Mouse (Mus musculus) frontal cortex, adult 2 months (tissue): ENCODE measurements around the gene Gcgr. TPM values are rescaled to one million over a fixed set of nuclear protein-coding genes. Genes with fewer than 3 reads are reported as not detected.
"Not testable (repeated sequence)": the region's sequence is repeated elsewhere in the genome, so short reads cannot be mapped to it uniquely, and the experiment has no call there.

Experiments used
- DNase-seq, 2 experiments: peaks; one replicate each; pipeline ENCODE4 v3.0.0; 2022; ENCODE audit warnings: low spot score in 1 of 2; ENCODE audit errors: extremely low spot score in 1 of 2
- polyA plus RNA-seq: library from polyadenylated mRNA; depleted of rRNA; stranded (reverse); fragments of >200 nt; gene quantifications from 2 replicates; pipeline ENCODE4 v1.2.3, GENCODE M21; 2012

Gene Gcgr
- polyA plus RNA-seq, 1 experiment = 0.54 TPM

DNA sequence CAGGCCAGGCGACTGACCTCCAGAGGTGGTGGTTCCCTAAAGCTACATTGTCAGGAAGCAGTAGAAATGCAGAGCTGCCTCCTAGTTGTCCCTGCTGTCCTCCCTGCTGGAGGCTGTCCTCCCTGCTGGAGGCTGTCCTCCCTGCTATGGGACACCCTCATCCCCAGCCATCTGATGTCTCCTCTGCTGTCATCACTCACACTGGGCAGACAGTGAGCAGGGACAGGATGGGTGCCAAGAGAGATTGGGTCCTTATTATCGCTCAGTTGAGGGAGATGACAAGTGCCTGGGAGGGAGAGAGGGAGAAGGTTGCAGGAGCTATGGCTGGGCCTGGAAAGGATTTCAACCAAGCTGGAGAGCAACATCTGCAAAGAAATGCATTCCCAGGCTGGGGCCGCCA lies 4.6 kb downstream of the Gcgr start:
- DNase-seq = no peak

DNA sequence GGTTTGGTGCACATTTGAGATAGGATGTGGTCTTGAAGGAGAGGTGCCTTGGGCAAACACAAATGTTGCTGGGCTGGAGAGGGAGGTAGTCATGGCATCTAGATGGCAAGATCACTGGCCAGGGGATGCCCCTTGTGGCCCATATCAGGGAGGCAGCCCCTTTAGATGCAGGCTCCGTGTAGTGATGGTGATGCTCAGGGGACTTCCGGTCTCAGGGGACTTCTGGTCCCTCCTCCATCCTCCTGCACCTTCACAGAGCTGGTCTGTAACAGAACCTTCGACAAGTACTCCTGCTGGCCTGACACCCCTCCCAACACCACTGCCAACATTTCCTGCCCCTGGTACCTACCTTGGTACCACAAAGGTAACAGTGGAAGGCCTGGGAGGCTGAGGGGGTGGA lies 5.3 kb downstream of the Gcgr start:
- DNase-seq = no peak

DNA sequence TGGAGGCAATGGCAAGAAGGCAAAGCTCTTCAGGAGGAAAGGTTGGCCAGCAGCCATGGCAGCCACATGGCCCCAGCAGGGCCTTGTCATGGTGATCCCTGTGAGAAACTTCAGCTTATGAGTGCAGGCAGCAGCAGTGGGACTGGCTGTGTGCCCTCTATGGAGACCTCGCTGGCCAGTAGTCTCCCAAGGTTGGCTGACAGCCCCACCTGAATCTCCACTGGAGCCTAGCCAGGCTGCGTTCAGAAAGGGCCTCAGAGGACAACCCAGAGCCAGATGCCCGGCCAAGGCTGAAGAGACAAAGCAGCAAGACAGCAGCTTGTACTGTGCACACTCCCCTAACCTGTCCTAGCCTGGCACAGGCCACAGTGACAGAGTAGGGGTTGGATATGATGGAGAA lies 8.0 kb downstream of the Gcgr start:
- DNase-seq = no peak

DNA sequence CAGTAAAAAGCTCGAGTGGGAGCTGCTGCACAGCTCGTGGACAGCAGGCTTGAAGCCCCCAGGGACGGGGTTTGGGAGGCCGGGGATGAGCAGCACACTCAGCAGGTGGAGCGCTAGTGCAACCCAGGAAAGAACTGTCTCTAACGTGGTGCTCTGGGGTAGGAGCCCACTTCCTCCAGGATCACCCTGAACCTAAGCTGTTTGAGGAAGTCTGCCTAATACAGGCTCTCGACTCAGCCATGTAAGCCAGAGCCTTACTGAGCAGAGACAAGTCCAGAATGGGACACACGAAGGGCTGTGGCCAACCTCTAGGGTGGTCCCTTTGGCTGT lies 8.4 kb downstream of the Gcgr start:
- DNase-seq = no peak

DNA sequence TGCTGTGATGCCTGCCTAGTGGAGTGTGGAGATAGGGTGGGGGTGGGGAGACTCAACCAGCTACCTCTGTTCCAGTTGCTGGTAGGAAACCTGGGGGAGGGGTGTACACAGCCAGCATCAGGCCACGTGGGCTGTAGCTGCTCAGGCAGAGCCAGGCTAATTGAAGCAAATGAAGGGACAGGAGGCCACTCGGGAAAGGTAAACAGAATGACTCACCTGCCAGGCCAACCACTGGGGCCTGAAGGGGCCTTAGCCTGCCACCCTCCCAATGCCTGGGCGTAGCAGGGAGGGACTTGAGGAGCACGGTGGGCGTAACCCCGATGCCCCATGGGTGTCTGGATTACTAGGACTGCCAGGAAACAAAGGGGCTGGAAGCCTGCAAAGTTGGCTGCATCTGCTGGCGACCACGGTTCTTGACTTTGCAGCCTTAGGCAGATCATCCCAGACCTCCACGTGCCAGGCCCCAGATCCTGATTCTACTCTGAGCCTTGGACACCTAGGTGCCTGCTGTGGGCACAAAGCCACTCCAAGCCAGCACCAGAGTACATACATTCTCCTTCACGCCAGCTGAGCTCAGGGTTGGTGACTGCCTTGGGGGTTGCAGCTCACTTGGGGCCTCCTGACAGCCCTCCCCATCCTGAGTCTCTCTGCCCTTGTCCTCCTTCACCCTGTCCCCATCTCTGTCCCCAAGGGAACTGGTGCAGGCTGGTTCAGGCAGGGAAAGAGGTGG lies 9.0 kb downstream of the Gcgr start:
- DNase-seq = no peak

DNA sequence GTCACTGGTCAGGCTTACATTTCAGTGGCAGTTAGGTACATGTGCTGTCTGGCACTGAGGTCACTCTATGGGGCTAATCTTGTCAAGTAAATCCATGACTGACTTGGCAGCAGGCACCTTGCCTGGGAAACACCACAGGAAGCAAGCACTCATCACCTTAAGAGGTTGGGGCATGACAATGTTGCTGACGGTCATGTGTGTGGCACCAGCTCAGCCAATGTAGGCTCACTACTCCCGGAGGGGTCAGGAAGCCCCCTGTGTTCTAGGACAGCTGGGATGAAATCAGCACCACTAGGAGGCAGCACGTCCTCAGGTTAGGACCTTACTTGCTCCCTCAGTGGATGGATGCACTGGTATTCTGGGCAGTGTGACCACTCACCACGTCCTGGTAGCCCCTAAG lies 11.4 kb downstream of the Gcgr start:
- DNase-seq = no peak

DNA sequence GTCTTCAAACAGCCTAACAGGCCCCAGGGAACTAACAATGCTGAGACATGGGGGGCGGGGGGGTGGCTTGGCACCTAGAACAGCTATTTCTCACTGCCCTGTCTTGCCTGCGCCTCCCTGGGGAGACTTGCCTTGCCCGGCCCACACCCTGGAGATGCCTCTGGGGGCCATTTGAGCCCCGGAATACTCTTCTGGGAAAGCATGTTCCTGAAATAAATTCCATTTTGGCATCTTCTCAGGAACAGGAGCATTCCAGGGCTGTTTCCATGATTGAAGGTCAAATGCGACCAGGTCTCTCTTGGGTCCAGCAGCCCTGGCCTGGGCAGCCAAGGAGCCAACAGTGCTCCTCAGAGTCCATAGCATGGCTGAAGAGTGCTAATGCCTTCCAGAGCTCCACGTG lies 11.9 kb downstream of the Gcgr start:
- DNase-seq = no peak

DNA sequence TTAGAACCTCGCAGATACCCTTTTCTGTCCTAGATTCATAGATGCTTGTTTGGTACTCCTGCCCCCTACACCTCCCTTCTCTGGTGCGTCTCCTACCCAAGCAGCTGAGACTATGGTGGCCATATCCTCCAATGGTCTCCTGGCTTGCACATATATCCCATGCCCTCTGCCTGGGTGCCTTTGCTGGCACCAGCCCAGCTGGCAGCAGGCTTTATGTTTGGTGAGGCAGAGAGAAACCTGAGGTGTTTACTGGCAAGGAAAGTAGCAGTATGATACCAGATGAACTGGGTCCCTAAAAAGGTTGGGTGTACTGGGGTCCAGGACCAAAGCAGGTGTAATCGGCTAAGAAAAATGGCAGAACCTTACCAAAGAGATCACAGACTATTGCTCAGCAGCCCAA lies 15.5 kb downstream of the Gcgr start:
- DNase-seq = no peak

DNA sequence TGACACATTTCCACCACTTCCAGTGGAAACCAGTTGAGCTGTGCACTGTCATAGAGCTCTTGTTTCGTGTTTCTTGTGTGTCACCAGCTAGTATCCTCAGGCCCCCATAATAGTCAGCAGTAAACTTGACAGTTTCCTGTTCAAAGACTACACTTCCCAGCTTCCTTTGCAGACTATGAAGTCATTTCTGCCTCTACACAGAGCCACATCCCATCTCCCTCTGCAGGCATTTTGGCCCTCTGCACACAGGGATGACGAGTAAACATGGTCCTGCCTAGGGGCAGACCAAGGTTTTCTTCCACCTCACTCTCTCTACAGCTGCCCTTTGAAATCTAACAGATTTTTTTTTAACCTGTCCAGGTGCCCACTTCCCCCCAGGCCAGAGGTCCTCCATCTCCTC lies 17.0 kb downstream of the Gcgr start:
- DNase-seq = peak in 1 of 2 experiments; percentile 18

DNA sequence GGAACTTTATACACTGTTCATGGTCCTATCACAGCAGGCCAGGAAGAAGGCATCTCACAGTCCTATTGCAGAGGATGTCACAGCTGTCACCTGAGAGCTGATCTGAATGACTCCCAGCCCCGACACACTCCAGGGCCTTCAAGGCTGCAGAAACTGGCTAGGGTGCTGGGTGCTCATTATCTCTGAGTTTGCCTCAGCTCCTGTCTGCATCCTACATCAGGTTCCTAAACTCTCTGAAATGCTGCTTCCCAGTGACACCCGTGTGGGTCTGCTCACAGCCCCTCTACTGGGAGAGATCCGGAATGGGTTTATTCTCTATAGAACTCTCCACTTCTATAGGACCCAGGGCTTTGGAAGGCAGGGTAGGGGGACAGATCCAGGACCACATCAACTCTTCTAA lies 17.7 kb downstream of the Gcgr start:
- DNase-seq = no peak

DNA sequence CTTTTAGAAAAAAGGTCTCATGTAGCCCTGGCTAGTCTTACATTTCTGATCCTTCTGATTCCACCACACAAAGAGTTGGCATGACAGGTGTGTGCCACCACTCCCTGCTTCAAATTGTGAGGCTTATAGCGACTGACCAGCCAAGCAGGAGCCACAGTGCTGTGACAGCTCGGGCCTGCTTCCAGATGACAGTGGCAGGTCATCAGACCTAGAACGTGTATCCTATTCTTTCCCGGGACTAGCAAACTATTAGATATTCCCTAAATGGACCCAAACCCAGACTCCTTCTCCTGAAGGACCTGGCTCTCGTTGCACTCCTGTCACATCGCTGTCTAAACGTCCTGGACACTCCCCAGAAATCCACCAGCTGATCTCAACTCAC lies 18.3 kb downstream of the Gcgr start:
- DNase-seq = no peak

DNA sequence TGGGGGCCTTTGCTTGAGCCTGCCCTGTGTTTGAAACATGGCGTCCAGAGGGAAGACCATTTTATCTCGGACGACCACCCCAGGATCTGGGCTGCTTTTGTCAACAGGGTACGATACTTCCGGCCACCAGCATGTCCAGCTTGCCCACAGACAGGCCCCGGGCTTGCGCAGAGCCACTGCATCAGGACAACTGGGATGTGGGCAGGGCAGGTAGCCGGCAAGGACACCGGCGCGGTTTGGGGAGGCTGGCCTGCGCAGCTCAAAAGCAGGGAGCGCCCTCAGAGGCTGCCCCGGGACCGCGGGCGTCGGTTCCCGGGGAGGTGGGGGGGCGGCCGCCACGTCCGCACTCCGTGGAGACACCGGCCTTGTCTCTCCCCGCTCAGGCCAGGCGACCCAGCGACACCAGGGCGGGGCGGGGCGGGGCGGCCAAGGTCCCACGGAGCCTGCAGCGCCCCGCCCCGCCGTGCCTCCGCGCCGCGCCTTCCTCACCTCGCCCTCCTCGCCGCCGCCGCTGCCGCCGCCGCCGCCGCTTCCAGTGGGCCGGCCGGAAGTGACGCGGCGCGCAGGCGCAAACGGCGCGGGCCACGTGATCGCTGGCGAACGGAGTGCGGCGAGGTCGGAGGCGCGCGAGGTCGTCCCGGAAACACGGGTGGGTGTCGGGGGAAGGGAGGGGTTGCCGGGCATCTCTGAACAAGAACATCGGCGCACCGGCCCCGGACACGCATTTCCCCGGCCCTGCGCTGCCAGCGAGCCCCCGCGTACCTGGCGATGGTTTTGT lies 18.9 kb downstream of the Gcgr start, which contains the start of gene Mcrip1:
Gene Mcrip1 (minus strand): TSS at position 560 of the 778 bp plus-strand sequence.
- peak; percentile 74 to 94 for DNase-seq

DNA sequence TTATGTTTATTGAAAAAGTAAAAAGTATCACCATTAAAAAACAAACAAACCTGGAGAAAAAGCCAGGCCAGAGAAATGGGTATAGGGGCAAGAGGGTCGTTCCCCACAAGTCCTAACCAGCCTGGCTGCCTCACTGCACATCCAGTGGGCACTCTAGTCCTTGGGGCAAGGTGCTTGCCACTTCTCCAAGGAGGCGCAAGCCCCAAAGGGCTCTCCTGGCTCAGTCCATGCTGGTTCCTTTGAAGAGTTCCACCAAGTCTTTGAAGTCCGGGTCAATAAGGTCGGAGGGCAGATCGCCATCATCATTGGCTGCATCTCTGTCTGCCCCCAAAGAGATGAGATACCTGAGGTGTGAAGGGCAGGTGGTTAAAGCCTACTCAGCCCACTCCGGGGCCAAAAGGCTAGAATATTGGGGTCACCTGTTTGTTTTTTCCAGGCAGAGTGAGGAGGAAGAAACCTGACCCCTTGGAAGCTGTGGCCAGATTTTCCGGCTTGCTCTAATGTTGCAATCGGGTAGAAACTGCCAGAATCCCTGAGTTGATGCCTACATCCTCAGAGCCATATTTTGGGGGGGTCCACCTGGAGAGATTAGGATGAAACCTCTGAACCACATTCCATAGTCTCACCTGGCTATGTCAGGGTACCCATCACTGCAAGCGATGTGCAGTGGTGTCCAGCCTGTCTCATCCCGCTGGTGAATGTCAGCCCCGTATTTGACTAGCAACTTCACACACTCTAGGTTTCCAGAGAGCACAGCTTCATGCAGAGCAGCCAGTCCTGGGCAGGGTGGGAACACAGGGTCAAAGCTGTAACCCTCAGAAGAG lies 19.7 kb downstream of the Gcgr start:
- DNase-seq = no peak

DNA sequence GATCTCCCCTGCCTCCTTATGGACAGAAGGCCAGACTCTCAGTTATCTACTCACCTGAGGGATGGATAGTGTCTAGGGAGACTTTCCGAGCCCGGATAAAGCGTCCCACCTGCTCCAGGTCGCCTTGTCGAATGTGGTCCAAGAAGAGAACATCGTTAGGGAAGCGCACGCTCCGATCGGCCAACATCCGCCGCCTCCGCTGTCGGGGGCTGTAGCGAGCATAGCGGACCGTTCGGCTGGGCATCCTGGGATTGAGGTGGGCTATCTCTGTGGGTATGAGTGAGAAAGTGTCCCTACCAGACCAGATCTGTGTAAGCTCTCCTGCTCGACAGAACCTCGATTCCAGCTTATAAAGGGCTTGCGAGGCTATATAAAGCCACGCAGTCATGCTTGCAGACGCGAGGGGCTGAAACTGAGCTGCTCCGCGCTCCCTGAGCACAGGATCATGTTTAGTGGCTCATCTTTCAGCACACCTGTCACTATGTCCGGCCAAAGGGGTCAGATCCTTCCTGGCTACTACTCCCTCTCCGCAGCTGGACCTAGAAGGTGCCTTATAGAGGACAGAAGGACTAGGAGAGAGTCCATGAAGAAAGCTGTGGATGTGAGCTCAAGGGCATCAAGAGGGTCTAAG lies 20.4 kb downstream of the Gcgr start, which contains the start of gene Ppp1r27:
Gene Ppp1r27 (minus strand): TSS at position 323 of the 631 bp plus-strand sequence.
- no peak for DNase-seq

DNA sequence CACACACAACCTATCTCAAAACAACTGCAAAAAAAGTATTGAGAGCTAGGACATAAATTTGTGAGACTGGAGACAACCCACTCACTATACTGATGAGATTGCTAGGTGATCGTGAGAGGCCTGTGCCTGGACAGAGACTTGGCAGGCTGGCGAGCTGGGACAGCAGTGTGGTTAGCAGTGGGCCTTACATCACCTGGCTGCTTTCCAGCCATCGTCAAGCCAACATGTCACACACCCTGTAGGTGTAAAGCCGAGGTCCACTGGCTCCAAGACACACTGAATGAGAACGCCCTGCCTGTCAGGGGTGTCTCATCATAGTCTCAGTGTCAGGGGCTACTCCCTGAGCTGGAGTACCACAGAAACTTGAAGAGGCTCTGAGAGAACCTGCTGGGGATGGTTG lies 22.2 kb downstream of the Gcgr start:
- DNase-seq = no peak

DNA sequence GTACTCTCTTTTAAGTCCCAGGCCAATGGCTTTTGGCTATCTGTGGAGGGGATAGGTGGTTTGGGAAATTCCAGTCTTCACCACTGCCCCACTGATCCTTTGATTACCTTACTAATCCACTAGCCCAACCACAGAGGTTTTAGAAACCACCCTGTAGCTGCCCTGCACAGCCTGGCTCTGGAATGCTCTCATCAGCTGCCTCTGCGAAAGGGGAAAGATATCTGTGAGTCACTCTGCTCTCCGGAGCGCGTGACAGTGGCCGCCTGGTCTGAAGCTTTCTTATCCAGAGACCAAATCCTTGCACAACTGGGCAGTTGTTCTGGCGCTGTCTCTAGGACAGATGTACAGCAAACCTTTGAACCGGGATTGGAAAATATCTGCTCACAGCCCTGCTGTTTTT lies 24.3 kb downstream of the Gcgr start:
- no peak for DNase-seq

DNA sequence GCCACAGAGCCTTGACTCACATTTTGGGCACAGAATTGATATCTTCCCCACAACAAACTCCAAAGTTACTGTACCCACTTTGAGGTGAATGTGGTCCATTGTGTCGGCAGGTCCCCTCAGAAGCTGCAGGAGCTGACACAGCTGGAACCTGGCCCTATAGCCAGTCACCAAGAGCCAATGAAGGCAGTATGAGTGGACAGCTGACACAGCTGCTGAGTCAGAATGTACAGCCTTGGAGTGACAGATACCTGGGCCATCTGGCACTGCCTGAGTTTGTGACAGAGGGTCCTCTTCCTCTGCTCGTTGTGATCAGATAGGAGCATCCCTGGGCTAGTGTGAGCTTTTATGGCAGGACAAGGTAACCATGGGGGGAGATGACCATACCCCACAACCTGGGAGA lies 24.8 kb downstream of the Gcgr start:
- no peak for DNase-seq

DNA sequence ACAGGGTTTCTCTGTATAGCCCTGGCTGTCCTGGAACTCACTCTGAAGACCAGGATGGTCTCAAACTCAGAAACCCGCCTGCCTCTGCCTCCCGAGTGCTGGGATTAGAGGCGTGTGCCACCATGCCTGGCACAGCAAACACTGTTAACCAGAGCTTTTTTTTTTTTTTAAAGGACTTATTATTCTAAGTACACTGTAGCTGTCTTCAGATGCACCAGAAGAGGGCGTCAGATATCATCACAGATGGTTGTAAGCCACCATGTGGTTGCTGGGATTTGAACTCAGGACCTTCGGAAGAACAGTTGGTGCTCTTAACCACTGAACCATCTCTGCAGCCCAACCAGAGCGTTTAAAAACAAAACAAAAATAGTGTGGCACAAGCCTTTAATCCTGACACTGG lies 28.3 kb downstream of the Gcgr start:
- not testable (repeated sequence) for DNase-seq

DNA sequence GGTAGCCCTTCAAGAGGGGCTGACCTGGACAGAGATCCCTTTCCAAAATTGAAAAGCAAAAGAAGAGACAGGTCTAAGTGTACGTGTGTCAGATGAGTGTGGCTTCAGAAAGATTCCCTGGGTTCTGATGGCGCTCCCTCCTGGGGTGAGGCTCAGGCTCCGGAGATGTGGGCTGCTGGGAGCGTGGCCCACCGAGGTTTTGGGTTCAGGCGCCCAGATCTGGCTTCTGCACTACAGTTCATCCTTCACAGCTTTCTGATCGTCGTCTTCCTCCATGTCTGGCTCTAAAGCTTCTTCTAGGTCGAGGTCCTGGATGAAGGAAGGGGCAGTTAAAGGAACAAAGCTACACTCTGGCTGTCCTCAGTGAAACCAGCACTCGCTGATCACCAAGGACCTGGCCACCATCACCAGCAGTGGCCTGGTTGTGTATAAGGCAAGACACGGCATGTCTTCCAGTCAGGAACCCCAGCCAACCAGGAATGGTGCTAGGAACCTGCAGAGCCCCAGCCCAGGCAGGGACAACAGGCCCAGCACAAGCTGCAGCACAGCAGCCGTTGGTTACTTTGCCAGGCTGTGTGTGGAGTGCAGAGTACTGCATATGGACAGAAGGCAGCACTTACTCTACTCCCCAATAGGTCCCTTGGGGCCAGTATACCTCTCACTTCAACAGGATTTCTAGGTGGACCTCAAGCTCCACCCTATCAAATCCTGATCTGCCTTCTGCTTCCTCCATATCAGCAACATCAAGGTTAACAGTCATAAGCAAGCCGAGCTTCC lies 30.6 kb downstream of the Gcgr start:
- DNase-seq = no peak

DNA sequence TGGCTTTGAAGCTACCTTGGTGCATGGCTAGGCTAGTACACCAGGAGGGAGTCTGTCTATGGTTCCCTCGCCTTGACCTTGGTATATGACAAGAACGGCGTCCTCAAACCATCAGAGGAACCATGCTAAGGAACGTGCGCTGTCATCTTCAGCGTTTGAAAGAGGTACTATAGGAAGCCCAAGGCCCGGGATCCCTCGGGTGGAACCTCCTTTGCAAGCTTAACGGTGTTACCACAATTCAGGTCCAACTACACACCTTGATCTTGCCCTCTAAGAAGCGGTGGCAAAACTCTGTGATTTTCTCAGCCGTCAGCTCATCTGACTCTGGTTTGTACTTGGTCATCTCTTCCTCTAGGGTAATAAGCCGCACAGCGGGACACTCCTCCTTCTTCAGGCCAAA lies 32.5 kb downstream of the Gcgr start:
- no peak for DNase-seq
